Mouse (Mus musculus): ENCODE measurements around the gene Supt16. TPM values are rescaled to one million over a fixed set of nuclear protein-coding genes. Genes with fewer than 3 reads are reported as not detected.

Supt16 gene
- polyA plus RNA-seq, 1 experiment, result 9.0 TPM

GRCm38 (mm10) chr14:52118823-52119608 is 78.2 kb downstream of the Supt16 start:
- H3K36me3 ChIP-seq (replicated peaks; ENCODE audit: low read length), result no peaks in the 10 kb centered on the region
- H3K27me3 ChIP-seq (replicated peaks), result peaks cover 7% of the 10 kb centered on the region
- peak overlapping the region; percentile 90 for H3K4me3 ChIP-seq (replicated peaks)
- peaks cover 15% of the 10 kb centered on the region for H3K4me1 ChIP-seq
- TF ChIP-seq FLI1 (IDR thresholded peaks at IDR 0.05; ENCODE audit: low read length) (no peak), GATA1 (IDR thresholded peaks at IDR 0.05; ENCODE audit: borderline replicate concordance, low read length) (no peak)
- H3K9me3 ChIP-seq, result no peaks in the 10 kb centered on the region

DNA sequence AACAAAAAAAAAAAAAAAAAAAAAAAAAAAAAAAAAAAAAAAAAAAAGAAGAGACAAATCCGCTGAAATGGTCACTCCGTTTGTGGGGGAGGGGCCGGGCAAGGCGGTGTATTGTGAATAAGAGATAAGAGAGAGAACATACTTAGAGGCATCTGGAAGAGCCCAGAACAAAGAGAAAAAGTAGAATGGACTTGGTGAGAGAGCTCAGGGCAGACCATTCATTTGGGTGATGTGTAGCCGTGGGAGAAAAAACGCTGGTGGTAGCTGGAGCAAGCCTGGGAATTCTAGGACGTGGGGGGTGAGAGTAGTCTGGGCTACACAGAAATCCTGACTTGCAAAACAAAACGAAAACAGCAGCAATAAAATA is 78.8 kb downstream of the Supt16 start:
- TF ChIP-seq GATA1 (IDR thresholded peaks at IDR 0.05; ENCODE audit: borderline replicate concordance, low read length) (no peak), FLI1 (IDR thresholded peaks at IDR 0.05; ENCODE audit: low read length) (no peak)
- no peaks in the 10 kb centered on the region for H3K9me3 ChIP-seq
- no peaks in the 10 kb centered on the region for H3K36me3 ChIP-seq (replicated peaks; ENCODE audit: low read length)
- peaks cover 7% of the 10 kb centered on the region for H3K27me3 ChIP-seq (replicated peaks)
- peaks cover 15% of the 10 kb centered on the region for H3K4me1 ChIP-seq
- no peak overlapping the region for H3K4me3 ChIP-seq (replicated peaks)

GRCm38 (mm10) chr14:52117241-52117640 is 80.0 kb downstream of the Supt16 start:
- Histone ChIP-seq H3K4me3 (replicated peaks) (no peak overlapping the region), H3K4me1 (peaks cover 15% of the 10 kb centered on the region), H3K27me3 (replicated peaks) (peaks cover 7% of the 10 kb centered on the region), H3K36me3 (replicated peaks; ENCODE audit: low read length) (no peaks in the 10 kb centered on the region), H3K9me3 (no peaks in the 10 kb centered on the region)
- TF ChIP-seq GATA1 (IDR thresholded peaks at IDR 0.05; ENCODE audit: borderline replicate concordance, low read length), result no peak
- no peak for TF ChIP-seq FLI1 (IDR thresholded peaks at IDR 0.05; ENCODE audit: low read length)

DNA sequence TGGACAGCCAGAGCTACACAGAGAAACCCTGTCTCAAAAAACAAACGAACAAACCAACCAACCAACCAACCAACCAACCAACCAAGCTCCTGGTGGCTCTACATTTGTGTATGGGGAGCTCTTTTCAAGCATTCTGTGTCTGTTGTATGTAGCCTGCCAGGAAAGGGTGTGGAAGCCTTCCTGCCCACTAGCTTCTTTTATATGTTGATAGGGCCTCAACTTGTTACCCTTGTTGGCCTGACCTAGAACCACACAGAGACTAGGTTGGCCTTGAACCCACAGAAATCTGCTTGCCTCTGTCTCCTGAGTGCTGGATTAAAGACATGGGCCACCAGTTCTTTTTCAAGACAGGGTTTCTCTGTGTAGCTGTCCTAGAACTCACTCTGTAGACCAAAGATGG is 83.1 kb downstream of the Supt16 start:
- Histone ChIP-seq H3K9me3 (no peaks in the 10 kb centered on the region), H3K27me3 (replicated peaks) (peaks cover 5% of the 10 kb centered on the region), H3K36me3 (replicated peaks; ENCODE audit: low read length) (no peaks in the 10 kb centered on the region), H3K4me3 (replicated peaks) (no peak overlapping the region), H3K4me1 (peaks cover 5% of the 10 kb centered on the region)
- TF ChIP-seq FLI1 (IDR thresholded peaks at IDR 0.05; ENCODE audit: low read length) (no peak), GATA1 (IDR thresholded peaks at IDR 0.05; ENCODE audit: borderline replicate concordance, low read length) (no peak)

Other genes starting within 250 kb of the Supt16 start
- 12.9 and 14.5 TPM in 2 replicates for gene Arhgef40, start 212.7 kb downstream of the Supt16 start, polyA plus RNA-seq (2012; ENCODE audit: insufficient read depth, low replicate concordance)
- not detected in 2 replicates for gene Tmem253, start 181.8 kb downstream of the Supt16 start, polyA plus RNA-seq (2012; ENCODE audit: insufficient read depth, low replicate concordance)
- gene Zfp219, start 176.7 kb downstream of the Supt16 start, polyA plus RNA-seq (2012; ENCODE audit: insufficient read depth, low replicate concordance), result 50.3 and 65.2 TPM in 2 replicates
- not detected in 2 replicates for gene Olfr221, start 155.0 kb downstream of the Supt16 start, polyA plus RNA-seq (2012; ENCODE audit: insufficient read depth, low replicate concordance)
- gene Hnrnpc, start 93.4 kb downstream of the Supt16 start, polyA plus RNA-seq (2012; ENCODE audit: insufficient read depth, low replicate concordance), result 1.1 and 32.3 TPM in 2 replicates
- gene Rpgrip1, start 86.7 kb downstream of the Supt16 start, polyA plus RNA-seq (2012; ENCODE audit: insufficient read depth, low replicate concordance), result not detected in 2 replicates
- 5.5 and 6.5 TPM in 2 replicates for gene Chd8, start 60.4 kb upstream of the Supt16 start, polyA plus RNA-seq (2012; ENCODE audit: insufficient read depth, low replicate concordance)
- gene Tox4, start 81.7 kb upstream of the Supt16 start, polyA plus RNA-seq (2012; ENCODE audit: insufficient read depth, low replicate concordance), result 9.7 and 15.1 TPM in 2 replicates
- gene Rab2b, start 82.1 kb upstream of the Supt16 start, polyA plus RNA-seq (2012; ENCODE audit: insufficient read depth, low replicate concordance), result 0.45 and 1.5 TPM in 2 replicates
- 2.5 TPM in 1 of 2 replicates, not detected in the other for gene Mettl3, start 107.7 kb upstream of the Supt16 start, polyA plus RNA-seq (2012; ENCODE audit: insufficient read depth, low replicate concordance)
- gene Sall2, start 131.3 kb upstream of the Supt16 start, polyA plus RNA-seq (2012; ENCODE audit: insufficient read depth, low replicate concordance), result 0.02 TPM in 1 of 2 replicates, not detected in the other
- gene Olfr1513, start 159.0 kb upstream of the Supt16 start, polyA plus RNA-seq (2012; ENCODE audit: insufficient read depth, low replicate concordance), result 0.32 TPM in 1 of 2 replicates, not detected in the other
- not detected in 2 replicates for gene Olfr1512, start 181.8 kb upstream of the Supt16 start, polyA plus RNA-seq (2012; ENCODE audit: insufficient read depth, low replicate concordance)
- gene Olfr1511, start 200.0 kb upstream of the Supt16 start, polyA plus RNA-seq (2012; ENCODE audit: insufficient read depth, low replicate concordance), result not detected in 2 replicates
- gene Olfr1510, start 217.0 kb upstream of the Supt16 start, polyA plus RNA-seq (2012; ENCODE audit: insufficient read depth, low replicate concordance), result not detected in 2 replicates
- gene Olfr1509, start 245.6 kb upstream of the Supt16 start, polyA plus RNA-seq (2012; ENCODE audit: insufficient read depth, low replicate concordance), result not detected in 2 replicates